Comparison of ENCODE assay signal across 20 mouse cellular contexts in the genomic region with DNA sequence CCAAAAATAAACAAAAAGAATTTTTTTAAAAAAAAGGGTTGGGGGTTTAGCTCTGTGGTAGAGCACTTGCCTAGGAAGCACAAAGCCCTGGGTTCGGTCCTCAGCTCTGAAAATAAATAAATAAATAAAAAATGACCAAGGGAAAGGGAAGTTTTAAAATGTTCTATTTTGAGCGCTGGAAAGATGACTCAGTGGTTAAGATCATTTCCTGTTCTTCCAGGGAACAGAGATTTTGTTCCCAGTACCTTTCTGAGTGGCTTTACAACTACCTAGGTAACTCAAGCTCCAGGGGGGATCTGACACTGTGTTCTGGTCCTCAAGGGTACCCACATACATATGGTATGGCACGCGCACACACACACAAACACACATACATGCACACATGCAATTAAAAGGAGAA. TPM values are rescaled to one million over a fixed set of nuclear protein-coding genes. Genes with fewer than 3 reads are reported as not detected.
DNase-seq lines count a peak whose midpoint lies in the region; ATAC-seq lines count a peak whose summit lies in the region.
"Had no signal": no experiment of that assay in that cellular context is flagged by ENCODE, and none has a peak within 500 bp of the region (broad histone marks: within the 10 kb centered on the region; RNA-seq: fewer than 3 reads in every experiment).

No protein-coding gene starts in this region.

- H3K4me2 ChIP-seq in forebrain, embryonic 13.5 days = no peak overlapping the region
- H3K4me2 ChIP-seq in forebrain, embryonic 16.5 days (ENCODE audit: low read length) = no peak overlapping the region
- H3K4me2 ChIP-seq in hindbrain, embryonic 12.5 days (replicated peaks) = no peak overlapping the region
- H3K4me2 ChIP-seq in hindbrain, embryonic 13.5 days = no peak overlapping the region
- no peak overlapping the region for H3K4me2 ChIP-seq in neural tube, embryonic 11.5 days (ENCODE audit: low read depth)
- H3K4me2 ChIP-seq: embryonic facial prominence, embryonic 12.5 days; heart, embryonic 11.5 days; liver, embryonic 15.5 days had no signal

- peaks cover 69% of the 10 kb centered on the region for H3K4me1 ChIP-seq in forebrain, embryonic 13.5 days
- H3K4me1 ChIP-seq in forebrain, embryonic 16.5 days (replicated peaks; ENCODE audit: control insufficient read depth, insufficient read depth, low read length) = peaks cover 33% of the 10 kb centered on the region
- peaks cover 64% of the 10 kb centered on the region for H3K4me1 ChIP-seq in hindbrain, embryonic 12.5 days
- H3K4me1 ChIP-seq in hindbrain, embryonic 13.5 days (replicated peaks) = peaks cover 69% of the 10 kb centered on the region
- peaks cover 54% of the 10 kb centered on the region for H3K4me1 ChIP-seq in neural tube, embryonic 11.5 days (ENCODE audit: control insufficient read depth, insufficient read depth, low read length)
- H3K4me1 ChIP-seq: liver, embryonic 15.5 days had no signal

- 93% methylated on average over 4 of the region's 4 CpGs for WGBS in forebrain, embryonic 13.5 days
- WGBS in forebrain, embryonic 16.5 days = 94% methylated on average over 4 of the region's 4 CpGs
- 82% methylated on average over 4 of the region's 4 CpGs for WGBS in hindbrain, embryonic 12.5 days
- WGBS in hindbrain, embryonic 13.5 days = 91% methylated on average over 4 of the region's 4 CpGs
- 96% methylated on average over 4 of the region's 4 CpGs for WGBS in neural tube, embryonic 11.5 days

- no peaks in the 10 kb centered on the region for H3K36me3 ChIP-seq in forebrain, embryonic 13.5 days (ENCODE audit: poor library complexity, severe bottlenecking)
- H3K36me3 ChIP-seq in forebrain, embryonic 16.5 days (ENCODE audit: control insufficient read depth, insufficient read depth) = no peaks in the 10 kb centered on the region
- H3K36me3 ChIP-seq in hindbrain, embryonic 12.5 days = no peaks in the 10 kb centered on the region
- H3K36me3 ChIP-seq in hindbrain, embryonic 13.5 days = no peaks in the 10 kb centered on the region
- H3K36me3 ChIP-seq in neural tube, embryonic 11.5 days (ENCODE audit: control insufficient read depth, insufficient read depth, low read length) = no peaks in the 10 kb centered on the region
- H3K36me3 ChIP-seq: embryonic facial prominence, embryonic 12.5 days; liver, embryonic 15.5 days had no signal

- no peak overlapping the region for H3K4me3 ChIP-seq in forebrain, embryonic 13.5 days
- no peak overlapping the region for H3K4me3 ChIP-seq in forebrain, embryonic 16.5 days (replicated peaks; ENCODE audit: low read length)
- H3K4me3 ChIP-seq in hindbrain, embryonic 12.5 days = no peak overlapping the region
- no peak overlapping the region for H3K4me3 ChIP-seq in hindbrain, embryonic 13.5 days
- H3K4me3 ChIP-seq in neural tube, embryonic 11.5 days (ENCODE audit: low read depth, low read length) = no peak overlapping the region
- H3K4me3 ChIP-seq: embryonic facial prominence, embryonic 12.5 days; liver, embryonic 15.5 days had no signal

- H3K27me3 ChIP-seq in forebrain, embryonic 13.5 days = no peaks in the 10 kb centered on the region
- no peaks in the 10 kb centered on the region for H3K27me3 ChIP-seq in forebrain, embryonic 16.5 days (replicated peaks; ENCODE audit: control insufficient read depth, insufficient read depth, low read length)
- no peaks in the 10 kb centered on the region for H3K27me3 ChIP-seq in hindbrain, embryonic 12.5 days
- no peaks in the 10 kb centered on the region for H3K27me3 ChIP-seq in hindbrain, embryonic 13.5 days
- no peaks in the 10 kb centered on the region for H3K27me3 ChIP-seq in neural tube, embryonic 11.5 days (ENCODE audit: control insufficient read depth, insufficient read depth, low read length)
- H3K27me3 ChIP-seq: embryonic facial prominence, embryonic 12.5 days had no signal

- peaks cover 5% of the 10 kb centered on the region for H3K9me3 ChIP-seq in forebrain, embryonic 13.5 days (replicated peaks)
- H3K9me3 ChIP-seq in forebrain, embryonic 16.5 days (ENCODE audit: control insufficient read depth, low read length) = no peaks in the 10 kb centered on the region
- no peaks in the 10 kb centered on the region for H3K9me3 ChIP-seq in hindbrain, embryonic 12.5 days (replicated peaks)
- no peaks in the 10 kb centered on the region for H3K9me3 ChIP-seq in hindbrain, embryonic 13.5 days
- no peaks in the 10 kb centered on the region for H3K9me3 ChIP-seq in neural tube, embryonic 11.5 days (ENCODE audit: control insufficient read depth, low read length)
- H3K9me3 ChIP-seq: embryonic facial prominence, embryonic 12.5 days; liver, embryonic 15.5 days had no signal

- no peak for ATAC-seq in forebrain, embryonic 13.5 days
- no peak for ATAC-seq in forebrain, embryonic 16.5 days
- no peak for ATAC-seq in hindbrain, embryonic 12.5 days (ENCODE audit: low FRiP score)
- ATAC-seq in hindbrain, embryonic 13.5 days (ENCODE audit: low FRiP score) = no peak
- no peak for ATAC-seq in neural tube, embryonic 11.5 days (ENCODE audit: insufficient read depth, low FRiP score, low TSS enrichment)

- no peak for DNase-seq in neural tube, embryonic 11.5 days (ENCODE audit: low spot score)
- DNase-seq in neural tube, embryonic 10.5 days (ENCODE audit: extremely low spot score, low spot score) = no peak
- DNase-seq in kidney, postnatal 4 days = no peak
- DNase-seq: B cell, adult 2 months; cerebellum, adult 9-10 months; gastrocnemius, postnatal 14 days; kidney, adult 18-20 months; lung, postnatal 10 days; right cerebral cortex, postnatal 14 days; spleen, adult 18-20 months; thymus, postnatal 36 days had no signal

- no peak overlapping the region for H3K9ac ChIP-seq in forebrain, embryonic 13.5 days
- H3K9ac ChIP-seq in forebrain, embryonic 16.5 days (replicated peaks; ENCODE audit: low read depth, low read length) = no peak overlapping the region
- H3K9ac ChIP-seq in hindbrain, embryonic 12.5 days = no peak overlapping the region
- H3K9ac ChIP-seq in hindbrain, embryonic 13.5 days = no peak overlapping the region
- no peak overlapping the region for H3K9ac ChIP-seq in neural tube, embryonic 11.5 days (ENCODE audit: low read length)
- H3K9ac ChIP-seq: embryonic facial prominence, embryonic 12.5 days; liver, embryonic 15.5 days had no signal

- H3K27ac ChIP-seq in forebrain, embryonic 13.5 days = 0 out of 2 replicates have a peak overlapping the region, but pooled peaks have one; percentile 55
- no peak overlapping the region for H3K27ac ChIP-seq in forebrain, embryonic 16.5 days (ENCODE audit: low read length)
- peak overlapping the region; percentile 60 for H3K27ac ChIP-seq in hindbrain, embryonic 12.5 days
- no peak overlapping the region for H3K27ac ChIP-seq in hindbrain, embryonic 13.5 days
- H3K27ac ChIP-seq in neural tube, embryonic 11.5 days (ENCODE audit: low read depth, low read length) = peak overlapping the region; percentile 74
- H3K27ac ChIP-seq: embryonic facial prominence, embryonic 12.5 days; kidney, postnatal 0 days; liver, embryonic 15.5 days had no signal

RNA-seq across cellular contexts. Expression of gene Cdk5rap3, which starts 20.4 kb away (rescaled TPM):
- 102 and 104 TPM in 2 replicates for polyA plus RNA-seq in forebrain, embryonic 13.5 days (2015; fragmentation: Nextera tagmentation; extraction: Ambion mirVana)
- 103 and 106 TPM in 2 replicates for polyA plus RNA-seq in forebrain, embryonic 16.5 days (2015; fragmentation: Nextera tagmentation; extraction: Ambion mirVana)
- 98.8 and 98.9 TPM in 2 replicates for polyA plus RNA-seq in hindbrain, embryonic 12.5 days (2016; fragmentation: Nextera tagmentation; extraction: Ambion mirVana)
- 92.9 and 100 TPM in 2 replicates for polyA plus RNA-seq in hindbrain, embryonic 13.5 days (2015; fragmentation: Nextera tagmentation; extraction: Ambion mirVana)
- polyA plus RNA-seq in neural tube, embryonic 11.5 days (2014; fragmentation: Nextera tagmentation; extraction: Ambion mirVana) = 92.7 and 93.1 TPM in 2 replicates

RNA-seq across cellular contexts. Expression of gene Prr15l, which starts 32.0 kb away (rescaled TPM):
- 0.08 and 0.25 TPM in 2 replicates for polyA plus RNA-seq in forebrain, embryonic 13.5 days (2015; fragmentation: Nextera tagmentation; extraction: Ambion mirVana)
- polyA plus RNA-seq in forebrain, embryonic 16.5 days (2015; fragmentation: Nextera tagmentation; extraction: Ambion mirVana) = 0.19 and 0.27 TPM in 2 replicates
- 0.53 and 1.5 TPM in 2 replicates for polyA plus RNA-seq in hindbrain, embryonic 12.5 days (2016; fragmentation: Nextera tagmentation; extraction: Ambion mirVana)
- 0.29 and 0.43 TPM in 2 replicates for polyA plus RNA-seq in hindbrain, embryonic 13.5 days (2015; fragmentation: Nextera tagmentation; extraction: Ambion mirVana)
- polyA plus RNA-seq in neural tube, embryonic 11.5 days (2014; fragmentation: Nextera tagmentation; extraction: Ambion mirVana) = 0.57 and 0.78 TPM in 2 replicates
- polyA plus RNA-seq: cortical plate, adult 2 months had no signal

RNA-seq across cellular contexts. Expression of gene Copz2, which starts 46.2 kb away (rescaled TPM):
- polyA plus RNA-seq in forebrain, embryonic 13.5 days (2015; fragmentation: Nextera tagmentation; extraction: Ambion mirVana) = 12.3 and 13.8 TPM in 2 replicates
- polyA plus RNA-seq in forebrain, embryonic 16.5 days (2015; fragmentation: Nextera tagmentation; extraction: Ambion mirVana) = 10.4 and 16.6 TPM in 2 replicates
- polyA plus RNA-seq in hindbrain, embryonic 12.5 days (2016; fragmentation: Nextera tagmentation; extraction: Ambion mirVana) = 56.5 and 60.7 TPM in 2 replicates
- polyA plus RNA-seq in hindbrain, embryonic 13.5 days (2015; fragmentation: Nextera tagmentation; extraction: Ambion mirVana) = 27.3 and 31.7 TPM in 2 replicates
- 44.8 and 46.5 TPM in 2 replicates for polyA plus RNA-seq in neural tube, embryonic 11.5 days (2014; fragmentation: Nextera tagmentation; extraction: Ambion mirVana)

RNA-seq across cellular contexts. Expression of gene Pnpo, which starts 47.9 kb away (rescaled TPM):
- 13.9 and 20.0 TPM in 2 replicates for polyA plus RNA-seq in forebrain, embryonic 13.5 days (2015; fragmentation: Nextera tagmentation; extraction: Ambion mirVana)
- polyA plus RNA-seq in forebrain, embryonic 16.5 days (2015; fragmentation: Nextera tagmentation; extraction: Ambion mirVana) = 21.7 and 22.8 TPM in 2 replicates
- 21.5 and 22.5 TPM in 2 replicates for polyA plus RNA-seq in hindbrain, embryonic 12.5 days (2016; fragmentation: Nextera tagmentation; extraction: Ambion mirVana)
- 20.5 and 22.6 TPM in 2 replicates for polyA plus RNA-seq in hindbrain, embryonic 13.5 days (2015; fragmentation: Nextera tagmentation; extraction: Ambion mirVana)
- 24.0 and 26.2 TPM in 2 replicates for polyA plus RNA-seq in neural tube, embryonic 11.5 days (2014; fragmentation: Nextera tagmentation; extraction: Ambion mirVana)

Comparison
In these comparisons a context has a peak if more than half of its experiments do, and no peak if none do; other contexts are left out.
1. H3K27ac ChIP-seq: peak in forebrain, embryonic 13.5 days (single experiment), hindbrain, embryonic 12.5 days (single experiment) and neural tube, embryonic 11.5 days (single experiment); none in forebrain, embryonic 16.5 days (single experiment) and hindbrain, embryonic 13.5 days (single experiment).